Mouse (Mus musculus): Measurements from ENCODE around the gene Dct. TPM values are rescaled to one million over a fixed set of nuclear protein-coding genes. Genes with fewer than 3 reads are reported as not detected.

The Dct gene
- polyA plus RNA-seq, 1 experiment from 2014 or later: 0.80 TPM

GRCm38 (mm10) chr14:117972576-117972975 is 79.5 kb downstream of the Dct start:
- DNase-seq (ENCODE audit: low spot score): no peak

More at GRCm38 (mm10) chr14:117972576-117972975, 79.5 kb downstream of the Dct start:
- no peaks in the 10 kb centered on the region for H3K36me3 ChIP-seq (replicated peaks; ENCODE audit: control insufficient read depth, insufficient read depth)
- ATAC-seq (ENCODE audit: low FRiP score): no peak
- no peaks in the 10 kb centered on the region for H3K27me3 ChIP-seq (ENCODE audit: control insufficient read depth, insufficient read depth, low read length)
- H3K4me1 ChIP-seq (replicated peaks; ENCODE audit: control insufficient read depth, insufficient read depth, low read length): no peaks in the 10 kb centered on the region
- 92% methylated on average over 5 of the region's 5 CpGs for WGBS
- H3K27ac ChIP-seq: no peak overlapping the region
- H3K4me2 ChIP-seq (replicated peaks): no peak overlapping the region
- H3K9me3 ChIP-seq (ENCODE audit: control insufficient read depth, low read length): no peaks in the 10 kb centered on the region
- no peak overlapping the region for H3K9ac ChIP-seq
- H3K4me3 ChIP-seq (replicated peaks; ENCODE audit: low read length): no peak overlapping the region

Other genes starting within 250 kb of the Dct start
- gene Tgds, start 80.5 kb upstream of the Dct start, polyA plus RNA-seq (2014; fragmentation: Nextera tagmentation; extraction: Ambion mirVana): 15.8 and 18.5 TPM in 2 replicates
- gene Gpr180, start 84.9 kb upstream of the Dct start, polyA plus RNA-seq (2014; fragmentation: Nextera tagmentation; extraction: Ambion mirVana): 47.5 and 51.7 TPM in 2 replicates
- 5.9 and 9.3 TPM in 2 replicates for gene Sox21, start 184.8 kb upstream of the Dct start, polyA plus RNA-seq (2014; fragmentation: Nextera tagmentation; extraction: Ambion mirVana)
- not detected in 2 replicates for gene Gm9376, start 214.7 kb upstream of the Dct start, polyA plus RNA-seq (2014; fragmentation: Nextera tagmentation; extraction: Ambion mirVana)

All from hindbrain, embryonic 14.5 days (tissue).